Mouse (Mus musculus) bone marrow macrophage, adult 2 months (primary cell): ENCODE measurements around the gene Arhgef33. TPM values are rescaled to one million over a fixed set of nuclear protein-coding genes. Genes with fewer than 3 reads are reported as not detected.

ENCODE experiments used
- H3K27ac ChIP-seq: 2 replicates; pipeline ENCODE4 v1.5.1; 2012; ENCODE audit warnings: low read depth, low read length; ENCODE audit not compliant: insufficient read depth
- H3K4me1 ChIP-seq: 2 replicates; pipeline ENCODE4 v1.6.1; 2012; ENCODE audit warnings: low read length; ENCODE audit not compliant: control insufficient read depth, insufficient read depth
- H3K4me3 ChIP-seq: 2 replicates; pipeline ENCODE4 v1.5.1; 2012; ENCODE audit warnings: mild to moderate bottlenecking, low read length, moderate library complexity; ENCODE audit not compliant: insufficient read depth
- CTCF ChIP-seq: IDR thresholded peaks from 2 replicates; pipeline ENCODE4 v1.5.1; 2012; ENCODE audit warnings: low read depth, mild to moderate bottlenecking, low read length, moderate library complexity
- POLR2A ChIP-seq: IDR thresholded peaks from 2 replicates; pipeline ENCODE4 v1.6.1; 2012; ENCODE audit warnings: mild to moderate bottlenecking, low read depth, low read length, borderline replicate concordance
- polyA plus RNA-seq: library from polyadenylated mRNA; stranded (reverse); fragments of >200 nt; gene quantifications from 2 replicates; pipeline ENCODE4 v1.2.4, GENCODE M21; 2012; ENCODE audit not compliant: missing spikeins, insufficient read depth, insufficient read length

Gene Arhgef33
- polyA plus RNA-seq, 1 experiment: not detected

GRCm38 (mm10) chr17:80390024-80390423 is 82.8 kb downstream of the Arhgef33 start:
- Histone ChIP-seq H3K4me3 (no peak overlapping the region), H3K27ac (no peak overlapping the region), H3K4me1 (peaks cover 2% of the 10 kb centered on the region; the same call in 1 of the 2 replicates)
- TF ChIP-seq CTCF (no peak), POLR2A (no peak)

DNA sequence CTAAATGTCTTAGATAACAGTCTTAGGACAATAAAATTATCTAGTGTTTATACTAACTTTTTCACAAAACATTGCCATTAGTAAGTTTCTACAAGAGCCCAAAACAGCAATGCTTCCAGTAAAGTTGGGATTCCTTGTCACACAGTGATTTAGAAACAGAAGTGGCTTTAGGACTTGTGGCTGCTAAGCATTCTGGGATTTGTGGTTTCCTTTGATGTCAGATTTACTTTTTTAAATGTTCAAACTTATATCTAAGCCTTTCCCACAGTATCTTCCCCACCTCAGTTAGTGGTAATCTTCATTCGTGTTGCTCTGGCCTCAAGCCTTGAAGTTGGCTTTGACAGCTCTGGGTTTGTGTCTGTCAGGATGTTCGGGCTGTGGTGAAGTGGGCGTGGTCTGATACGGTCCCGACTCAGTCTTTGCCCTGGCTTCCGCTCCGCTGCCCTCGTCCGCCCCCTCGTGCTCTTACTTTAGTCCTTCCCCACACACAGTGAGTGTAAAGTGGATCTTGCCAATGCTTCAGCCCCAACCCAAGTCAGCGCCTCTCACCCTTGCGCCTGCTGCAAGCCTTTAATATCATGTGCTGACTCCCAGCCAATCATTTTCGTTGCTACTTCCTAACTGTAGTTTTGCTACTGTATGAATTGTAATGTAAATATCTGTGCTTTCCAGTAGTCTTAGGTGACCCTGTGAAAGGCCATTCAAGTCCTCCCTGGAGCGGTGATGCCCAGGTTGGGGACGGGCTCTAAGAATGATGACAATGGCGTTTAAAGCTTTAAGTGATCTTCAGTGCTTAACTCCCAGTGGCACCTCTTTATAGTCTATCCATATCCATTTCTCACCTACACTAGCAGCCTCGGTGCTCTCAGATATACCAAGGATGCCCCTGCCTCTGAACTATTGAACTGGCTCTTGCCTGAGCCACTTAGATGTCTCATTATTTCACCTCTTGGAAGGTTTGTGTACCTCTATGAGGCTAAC is 84.5 kb downstream of the Arhgef33 start:
- Histone ChIP-seq H3K4me1 (peaks cover 2% of the 10 kb centered on the region; the same call in 1 of the 2 replicates), H3K27ac (no peak overlapping the region)

DNA sequence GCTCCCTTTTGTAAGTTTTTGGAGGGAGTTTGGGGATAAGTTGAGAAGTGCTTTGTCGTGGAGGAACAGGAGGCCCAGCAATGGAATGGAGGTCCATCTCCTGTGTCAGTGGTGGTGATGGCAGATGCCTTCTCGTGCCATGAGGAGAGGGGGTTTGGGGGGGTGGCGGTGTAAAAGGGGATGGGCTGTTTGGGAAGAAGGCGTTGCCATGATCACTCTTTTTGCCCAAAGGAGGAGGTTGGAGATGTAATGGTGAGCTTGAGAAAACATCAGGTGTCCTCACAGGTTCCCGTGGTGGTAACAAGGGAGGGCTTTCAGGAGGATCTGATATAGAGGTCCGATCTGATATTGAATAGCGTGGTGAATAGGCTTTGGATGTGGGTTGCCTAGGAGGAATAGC is 91.0 kb downstream of the Arhgef33 start:
- H3K4me3 ChIP-seq: no peak overlapping the region
- H3K27ac ChIP-seq: no peak overlapping the region
- no peak for TF ChIP-seq POLR2A
- TF ChIP-seq CTCF: no peak
- no peaks in the 10 kb centered on the region for H3K4me1 ChIP-seq

More for the DNA sequence above, 84.5 kb downstream of the Arhgef33 start:
- H3K4me3 ChIP-seq: peak overlapping the region; percentile 69
- TF ChIP-seq POLR2A: no peak

- TF ChIP-seq CTCF (no peak), POLR2A (no peak)
- no peak overlapping the region for H3K27ac ChIP-seq
- H3K4me1 ChIP-seq: no peaks in the 10 kb centered on the region
- no peak overlapping the region for H3K4me3 ChIP-seq
Measured at GRCm38 (mm10) chr17:80411182-80411581, 104.0 kb downstream of the Arhgef33 start.

DNA sequence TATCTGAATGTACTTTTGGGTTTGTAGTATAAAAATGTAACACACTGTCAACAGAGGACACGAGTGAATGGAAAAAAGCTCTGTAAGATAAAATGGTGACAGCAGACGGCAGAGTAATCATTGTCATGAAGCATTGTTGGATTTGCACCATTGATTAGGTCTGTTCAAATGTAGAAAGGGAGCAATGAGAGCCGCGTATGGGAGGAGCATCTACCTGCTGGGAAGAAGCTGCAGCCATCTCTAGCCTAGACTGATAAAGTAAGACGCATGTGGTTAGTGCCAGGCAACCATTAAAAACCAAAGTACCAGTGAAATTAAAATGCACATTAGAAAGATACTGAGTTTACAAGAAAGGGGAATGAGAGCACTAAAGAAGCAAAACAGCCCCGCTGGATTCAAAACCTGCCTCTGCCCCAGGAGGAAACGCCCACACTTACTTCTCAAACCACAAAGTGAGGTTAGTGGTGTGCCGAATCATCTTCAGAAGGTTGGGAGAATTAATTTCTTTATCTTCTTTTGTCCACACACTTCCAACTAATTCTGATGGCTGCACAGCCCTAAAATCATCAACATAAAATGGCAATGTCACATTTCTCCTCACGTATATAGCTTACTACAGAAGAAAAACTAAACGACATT is 111.5 kb downstream of the Arhgef33 start:
- H3K4me1 ChIP-seq: no peaks in the 10 kb centered on the region
- H3K4me3 ChIP-seq: no peak overlapping the region
- TF ChIP-seq CTCF (no peak), POLR2A (no peak)
- H3K27ac ChIP-seq: no peak overlapping the region

DNA sequence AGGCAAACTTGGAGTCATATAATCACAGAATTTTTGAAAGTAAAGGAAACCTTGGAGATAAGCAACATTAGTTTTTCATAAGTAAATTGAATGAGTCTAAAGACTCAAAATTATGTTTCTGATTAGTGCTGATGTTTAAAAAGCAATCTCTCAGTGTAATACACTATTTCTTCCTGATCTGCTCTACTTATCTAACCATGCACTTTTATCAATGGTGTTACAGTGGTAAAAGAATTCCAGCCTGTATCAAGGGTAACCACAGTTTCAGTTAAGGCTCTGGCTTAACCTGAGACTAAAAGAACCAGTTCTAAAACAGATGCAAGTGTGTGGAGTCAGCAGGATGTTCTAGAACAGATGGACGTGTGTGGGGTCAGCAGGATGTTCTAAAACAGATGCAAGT is 113.8 kb downstream of the Arhgef33 start:
- Histone ChIP-seq H3K27ac (no peak overlapping the region), H3K4me3 (no peak overlapping the region), H3K4me1 (no peaks in the 10 kb centered on the region)
- TF ChIP-seq CTCF (no peak), POLR2A (no peak)

GRCm38 (mm10) chr17:80426171-80426570 is 119.0 kb downstream of the Arhgef33 start:
- TF ChIP-seq CTCF (no peak), POLR2A (no peak)
- Histone ChIP-seq H3K27ac (no peak overlapping the region), H3K4me1 (no peaks in the 10 kb centered on the region), H3K4me3 (no peak overlapping the region)

DNA sequence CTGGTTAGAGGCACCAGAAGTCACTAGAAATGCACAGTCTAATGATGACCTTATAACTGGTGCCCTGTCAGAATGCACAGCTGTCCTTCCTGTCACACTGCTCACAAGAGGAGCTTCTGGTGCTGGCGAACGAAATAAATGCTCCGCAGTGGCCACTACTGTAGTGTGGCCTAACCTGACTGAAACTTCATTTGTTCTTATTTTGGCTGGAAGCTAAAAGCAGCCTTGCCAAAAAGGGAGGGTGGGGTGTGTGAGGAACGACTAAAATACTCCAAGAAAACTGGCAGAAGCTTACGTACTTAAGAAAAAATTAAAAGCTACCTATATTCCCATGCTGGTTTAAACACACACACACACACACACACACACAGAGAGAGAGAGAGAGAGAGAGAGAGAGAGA is 119.7 kb downstream of the Arhgef33 start:
- no peak overlapping the region for H3K4me3 ChIP-seq
- no peaks in the 10 kb centered on the region for H3K4me1 ChIP-seq
- H3K27ac ChIP-seq: no peak overlapping the region
- TF ChIP-seq POLR2A: no peak
- TF ChIP-seq CTCF: no peak

DNA sequence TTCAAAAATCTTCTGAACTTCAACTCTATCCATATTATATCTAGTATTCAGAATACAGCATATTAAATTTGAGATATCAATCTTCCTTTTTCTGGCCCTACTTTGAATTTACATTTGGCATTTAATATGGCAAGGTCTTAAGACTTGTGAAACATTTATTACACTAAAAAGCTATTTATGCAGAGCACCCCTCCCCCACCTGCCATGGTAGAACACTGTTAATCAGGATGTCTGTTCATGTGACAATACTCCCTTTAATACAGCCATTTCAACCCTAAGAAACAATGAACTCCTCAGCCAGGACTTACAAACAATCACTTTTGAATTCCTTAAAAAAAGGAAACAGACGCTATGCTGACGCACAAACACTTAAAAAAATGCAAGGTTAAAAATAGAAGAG is 120.8 kb downstream of the Arhgef33 start:
- H3K27ac ChIP-seq: no peak overlapping the region
- TF ChIP-seq POLR2A (no peak), CTCF (no peak)
- H3K4me1 ChIP-seq: no peaks in the 10 kb centered on the region
- H3K4me3 ChIP-seq: no peak overlapping the region

GRCm38 (mm10) chr17:80431997-80432396 is 124.8 kb downstream of the Arhgef33 start:
- no peak for TF ChIP-seq CTCF
- TF ChIP-seq POLR2A: no peak
- Histone ChIP-seq H3K4me3 (no peak overlapping the region), H3K4me1 (no peaks in the 10 kb centered on the region), H3K27ac (no peak overlapping the region)
